8 mouse cellular contexts compared by ENCODE assay signal in genomic region chr17:53587074-53587851, GRCm38 (mm10). TPM values are rescaled to one million over a fixed set of nuclear protein-coding genes. Genes with fewer than 3 reads are reported as not detected.
DNase-seq lines count a peak whose midpoint lies in the region; ATAC-seq lines count a peak whose summit lies in the region.

No protein-coding gene starts in this region.

- ATAC-seq in hematopoietic stem cell, adult 5-6 weeks (replicated peaks in 1 of 2; ENCODE audit: insufficient read depth in 1 of 2, low FRiP score in 2 of 2, low TSS enrichment in 1 of 2, low read depth in 1 of 2, poor library complexity in 2 of 2, severe bottlenecking in 2 of 2), result peak; percentile 93 to 95

- peak; percentile 85 for DNase-seq in MEL-GATA-1-ER (ENCODE audit: extremely low read depth, low read depth)
- DNase-seq in frontal cortex, adult 2 months (ENCODE audit: extremely low spot score in 1 of 2, low spot score in 1 of 2), result peak; percentile 87 to 88
- peak; percentile 91 for DNase-seq in layer of hippocampus, adult 9-11 months
- peak; percentile 98 for DNase-seq in lung, postnatal 36 days
- DNase-seq in right cerebral cortex, postnatal 25 days, result peak; percentile 71
- peak; percentile 88 for DNase-seq in urinary bladder, postnatal 25 days (ENCODE audit: low spot score)

- H3K4me1 ChIP-seq in brown adipose tissue, adult 24 weeks (ENCODE audit: control insufficient read depth, insufficient read depth, insufficient read length, low read length), result peaks cover 28% of the 10 kb centered on the region

- peak overlapping the region; percentile 79 for H3K27ac ChIP-seq in brown adipose tissue, adult 24 weeks (replicated peaks; ENCODE audit: low read depth, low read length)

- H3K4me3 ChIP-seq in brown adipose tissue, adult 24 weeks (ENCODE audit: insufficient read depth, low read depth, low read length), result 0 out of 2 replicates have a peak overlapping the region, but pooled peaks have one; percentile 1

RNA-seq across cellular contexts. Expression of gene Kat2b, which starts 20.6 kb away (rescaled TPM):
- 33.2 and 52.3 TPM in 2 replicates for polyA plus RNA-seq in brown adipose tissue, adult 24 weeks (2012; ENCODE audit: insufficient read depth, insufficient read length, missing spikeins)
- 15.2 and 15.4 TPM in 2 replicates for polyA plus RNA-seq in frontal cortex, adult 2 months (2012; rRNA removed)
- 48.7 and 97.4 TPM in 2 replicates for total RNA-seq in hematopoietic stem cell, adult 5-6 weeks (2017)

RNA-seq across cellular contexts. Expression of gene Pp2d1, which starts 48.0 kb away (rescaled TPM):
- 0.46 TPM in 1 of 2 replicates, not detected in the other for polyA plus RNA-seq in brown adipose tissue, adult 24 weeks (2012; ENCODE audit: insufficient read depth, insufficient read length, missing spikeins)
- 0.06 TPM in 1 of 2 replicates, not detected in the other for polyA plus RNA-seq in frontal cortex, adult 2 months (2012; rRNA removed)
- total RNA-seq in hematopoietic stem cell, adult 5-6 weeks (2017), result 0.31 TPM in 1 of 2 replicates, not detected in the other

Comparison
In these comparisons a context has a peak if more than half of its experiments do, and no peak if none do; other contexts are left out.
1. Peak in every context shown above with its lines: DNase-seq, ATAC-seq, H3K4me3 ChIP-seq and H3K27ac ChIP-seq.